Mouse (Mus musculus) heart, adult 2 months (tissue): ENCODE measurements around the gene Ppp1r12b.
A peak's percentile ranks its signal among the peaks of the same experiment; 100 is the strongest.

Experiments
- CTCF ChIP-seq: fragments of 200-600 bp; IDR thresholded peaks from 2 replicates; pipeline ENCODE4 v1.8.1; 2022; ENCODE audit warnings: antibody characterized with exemption, mild to moderate bottlenecking, moderate library complexity
- EP300 ChIP-seq: fragments of 200-500 bp; IDR thresholded peaks from 2 replicates; pipeline ENCODE4 v1.6.1; 2011; ENCODE audit warnings: low read depth, low read length, control low read depth; ENCODE audit not compliant: insufficient read depth
- POLR2A ChIP-seq: fragments of 200-500 bp; IDR thresholded peaks from 2 replicates; pipeline ENCODE4 v1.6.1; 2011; ENCODE audit warnings: mild to moderate bottlenecking, low read depth, low read length, control low read depth; ENCODE audit not compliant: insufficient read depth

- TF ChIP-seq CTCF (peak; percentile 98), POLR2A (no peak), EP300 (no peak)
Observed at GRCm38 (mm10) chr1:134854325-134854982, 101.3 kb downstream of the Ppp1r12b start.
